Mouse (Mus musculus): Measurements from ENCODE around the gene F13b.
A peak's percentile ranks its signal among the peaks of the same experiment; 100 is the strongest.

The F13b gene

GRCm38 (mm10) chr1:139501258-139501752 is at the start of gene F13b:
TSS of gene F13b (plus strand) at chr1:139501702.
- no peak for DNase-seq (ENCODE audit: low read depth)

- peak; percentile 85 for DNase-seq (ENCODE audit: low read depth)
Measured at GRCm38 (mm10) chr1:139454340-139455225, 46.9 kb upstream of the F13b start, which contains the start of gene Aspm. TSS of gene Aspm (plus strand) at chr1:139454772.

- DNase-seq (ENCODE audit: low read depth) = no peak
Measured at GRCm38 (mm10) chr1:139455226-139455869, 46.2 kb upstream of the F13b start.

GRCm38 (mm10) chr1:139460807-139461206 is 40.7 kb upstream of the F13b start:
- no peak for DNase-seq (ENCODE audit: low read depth)

GRCm38 (mm10) chr1:139465936-139466335 is 35.6 kb upstream of the F13b start:
- no peak for DNase-seq (ENCODE audit: low read depth)

GRCm38 (mm10) chr1:139478898-139479297 is 22.6 kb upstream of the F13b start:
- DNase-seq (ENCODE audit: low read depth) = no peak

GRCm38 (mm10) chr1:139480246-139480645 is 21.3 kb upstream of the F13b start:
- no peak for DNase-seq (ENCODE audit: low read depth)

GRCm38 (mm10) chr1:139481146-139481545 is 20.4 kb upstream of the F13b start:
- no peak for DNase-seq (ENCODE audit: low read depth)

GRCm38 (mm10) chr1:139494630-139495029 is 6.9 kb upstream of the F13b start:
- DNase-seq (ENCODE audit: low read depth) = no peak

- no peak for DNase-seq (ENCODE audit: low read depth)
Measured at GRCm38 (mm10) chr1:139495408-139495807, 6.1 kb upstream of the F13b start.

GRCm38 (mm10) chr1:139496212-139496611 is 5.3 kb upstream of the F13b start:
- no peak for DNase-seq (ENCODE audit: low read depth)

GRCm38 (mm10) chr1:139499751-139500150 is 1.8 kb upstream of the F13b start:
- DNase-seq (ENCODE audit: low read depth) = no peak

GRCm38 (mm10) chr1:139514556-139514955 is 13.1 kb downstream of the F13b start:
- no peak for DNase-seq (ENCODE audit: low read depth)

GRCm38 (mm10) chr1:139548536-139548935 is 47.0 kb downstream of the F13b start:
- no peak for DNase-seq (ENCODE audit: low read depth)

- DNase-seq (ENCODE audit: low read depth) = no peak
Measured at GRCm38 (mm10) chr1:139551311-139551710, 49.8 kb downstream of the F13b start.

- DNase-seq (ENCODE audit: low read depth) = no peak
Measured at GRCm38 (mm10) chr1:139560024-139560423, 58.5 kb downstream of the F13b start, which contains the start of gene Cfhr1. TSS of gene Cfhr1 (minus strand) at chr1:139560272.
